Mouse (Mus musculus) ES-E14 (cell line): ENCODE measurements around the gene Dpy30.

ENCODE experiments used
- CHD2 ChIP-seq: IDR thresholded peaks from 2 replicates; pipeline ENCODE4 v1.6.1; 2014; ENCODE audit warnings: mild to moderate bottlenecking, low read depth, low read length, inconsistent platforms
- HCFC1 ChIP-seq: IDR thresholded peaks from 2 replicates; pipeline ENCODE4 v1.6.1; 2012; ENCODE audit warnings: low read length, inconsistent platforms, borderline replicate concordance; ENCODE audit not compliant: insufficient read depth
- MAFK ChIP-seq: IDR thresholded peaks from 2 replicates; pipeline ENCODE4 v1.6.1; 2014; ENCODE audit warnings: mild to moderate bottlenecking, low read depth, low read length, inconsistent platforms; ENCODE audit not compliant: insufficient read depth
- ZC3H11A ChIP-seq: IDR thresholded peaks from 2 replicates; pipeline ENCODE4 v1.6.1; 2012; ENCODE audit warnings: low read depth, mild to moderate bottlenecking, inconsistent platforms, low read length, borderline replicate concordance
- ZNF384 ChIP-seq: IDR thresholded peaks from 2 replicates; pipeline ENCODE4 v1.6.1; 2012; ENCODE audit warnings: low read depth, low read length, inconsistent platforms

DNA sequence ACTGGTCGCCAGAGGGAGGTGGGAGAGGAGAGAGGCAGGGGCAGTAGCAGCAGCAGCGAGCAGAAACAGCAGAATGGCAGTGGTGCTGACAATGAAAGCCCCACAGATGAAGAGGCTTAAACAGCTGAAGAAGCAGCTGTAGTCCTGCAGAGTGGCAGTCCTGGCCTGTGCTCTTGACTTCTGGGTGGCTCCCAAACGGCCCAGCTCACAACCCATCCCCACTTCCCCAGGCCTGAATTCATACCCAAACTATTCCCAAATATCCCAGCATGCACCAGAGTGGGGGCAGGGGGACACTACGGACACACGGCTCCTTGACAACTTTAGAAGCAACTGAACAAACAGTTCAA lies 58.6 kb downstream of the Dpy30 start:
- TF ChIP-seq ZC3H11A, result no peak
- no peak for TF ChIP-seq MAFK
- no peak for TF ChIP-seq HCFC1
- no peak for TF ChIP-seq CHD2
- TF ChIP-seq ZNF384, result no peak
